Mouse (Mus musculus): ENCODE measurements around the gene Gpm6b. TPM values are rescaled to one million over a fixed set of nuclear protein-coding genes. Genes with fewer than 3 reads are reported as not detected.
A peak's percentile ranks its signal among the peaks of the same experiment; 100 is the strongest.

The Gpm6b gene
- polyA plus RNA-seq, 1 experiment from 2014 or later = 5.2 TPM

GRCm38 (mm10) chrX:166236131-166236530 lies 2.6 kb upstream of the Gpm6b start:
- in situ Hi-C loops (cut with MboI; ENCODE audit: low pct_unique_long_range_greater_than_20kb) = no loop called here
- no peaks in the 10 kb centered on the region for H3K27me3 ChIP-seq
- ChIA-PET POLR2A (no interaction called here), CTCF (interaction anchor here (1.0 to 1.8 kb wide), 4 partner anchors 8 to 118 kb away, joined by 3 to 4 read pairs (median 3); no protein-coding TSS in a partner anchor)
- ATAC-seq = peak; percentile 38
- TF ChIP-seq CTCF (IDR thresholded peaks at IDR 0.05) = no peak
- no peak for DNase-seq (ENCODE audit: low read depth, low spot score)

DNA sequence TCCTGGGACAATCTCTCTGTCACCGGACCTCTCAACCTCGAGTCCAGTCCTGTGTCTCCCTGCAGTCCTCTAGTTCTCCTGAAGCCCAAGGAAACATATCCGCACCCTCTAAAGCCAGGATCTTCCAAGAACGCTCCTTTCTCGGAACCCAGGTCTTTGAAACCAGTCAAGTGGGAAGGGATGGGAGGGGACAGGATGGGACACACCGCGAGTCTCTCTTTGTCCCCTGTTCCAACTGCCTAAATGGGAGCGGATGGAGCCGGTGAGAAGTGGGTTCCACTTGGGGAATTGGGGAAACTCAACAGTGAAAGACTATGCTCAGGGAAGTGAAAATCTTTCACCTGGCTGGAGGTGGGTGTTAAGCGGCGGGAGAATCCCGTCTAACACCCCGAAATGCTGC lies 809 bp downstream of the Gpm6b start:
- no peaks in the 10 kb centered on the region for H3K27me3 ChIP-seq
- no peak for ATAC-seq
- no peak for DNase-seq (ENCODE audit: low read depth, low spot score)
- ChIA-PET CTCF (no interaction called here), POLR2A (no interaction called here)
- in situ Hi-C loops (cut with MboI; ENCODE audit: low pct_unique_long_range_greater_than_20kb) = no loop called here
- no peak for TF ChIP-seq CTCF (IDR thresholded peaks at IDR 0.05)

- DNase-seq (ENCODE audit: low read depth, low spot score) (no peak), ATAC-seq (no peak)
- H3K27me3 ChIP-seq = no peaks in the 10 kb centered on the region
- TF ChIP-seq CTCF (IDR thresholded peaks at IDR 0.05) = no peak
- POLR2A ChIA-PET = no interaction called here
- CTCF ChIA-PET = no interaction called here
- in situ Hi-C loops (cut with MboI; ENCODE audit: low pct_unique_long_range_greater_than_20kb) = loop anchor here (10.0 kb wide), 1 partner anchor 64 kb away; no protein-coding TSS in a partner anchor
Measured at GRCm38 (mm10) chrX:166240751-166241150, 2.0 kb downstream of the Gpm6b start.

DNA sequence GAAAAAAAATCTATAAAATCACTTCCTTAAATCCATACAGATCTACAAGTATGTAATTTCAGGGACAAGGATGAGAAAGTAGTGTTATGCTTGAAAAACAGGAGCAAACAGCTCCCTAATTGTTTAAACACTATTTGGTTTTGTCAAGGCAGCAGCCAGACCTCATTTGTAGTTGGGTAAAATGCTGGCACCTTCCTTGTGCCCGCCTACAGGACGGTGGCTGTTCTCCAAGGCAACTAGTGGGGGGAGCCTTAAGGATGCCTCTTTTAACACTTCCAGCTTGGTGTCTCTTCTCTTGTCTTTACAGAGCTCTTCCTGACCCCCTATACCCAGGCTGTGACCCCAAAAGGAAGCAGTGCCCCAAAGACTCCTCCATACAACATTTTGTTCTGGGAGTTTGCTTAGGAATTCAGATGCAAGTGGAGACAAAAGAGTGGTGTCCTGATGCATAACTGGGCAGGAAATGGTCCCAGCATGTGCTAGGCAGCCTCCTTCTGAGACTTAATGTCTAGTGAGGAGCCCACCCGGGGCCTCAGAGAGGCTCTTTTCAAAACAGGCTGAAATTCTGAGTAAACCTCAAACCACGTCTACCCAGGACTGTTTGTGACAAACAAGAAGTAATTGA lies 4.7 kb downstream of the Gpm6b start:
- in situ Hi-C loops (cut with MboI; ENCODE audit: low pct_unique_long_range_greater_than_20kb) = loop anchor here (10.0 kb wide), 1 partner anchor 61 kb away; no protein-coding TSS in a partner anchor
- ATAC-seq (no peak), DNase-seq (ENCODE audit: low read depth, low spot score) (no peak)
- ChIA-PET POLR2A (no interaction called here), CTCF (interaction anchor here (1.3 to 1.6 kb wide), 2 partner anchors 7 to 16 kb away, joined by 3 read pairs; no protein-coding TSS in a partner anchor)
- H3K27me3 ChIP-seq = peaks cover 4% of the 10 kb centered on the region
- TF ChIP-seq CTCF (IDR thresholded peaks at IDR 0.05) = no peak

- POLR2A ChIA-PET = no interaction called here
- H3K27me3 ChIP-seq = no peaks in the 10 kb centered on the region
- ATAC-seq (no peak), DNase-seq (ENCODE audit: low read depth, low spot score) (no peak)
- in situ Hi-C loops (cut with MboI; ENCODE audit: low pct_unique_long_range_greater_than_20kb) = no loop called here
- no peak for TF ChIP-seq CTCF (IDR thresholded peaks at IDR 0.05)
- CTCF ChIA-PET = no interaction called here
Measured at GRCm38 (mm10) chrX:166271489-166271888, 32.8 kb downstream of the Gpm6b start.

- TF ChIP-seq CTCF (IDR thresholded peaks at IDR 0.05) = no peak
- ChIA-PET CTCF (no interaction called here), POLR2A (no interaction called here)
- ATAC-seq (no peak), DNase-seq (ENCODE audit: low read depth, low spot score) (no peak)
- no peaks in the 10 kb centered on the region for H3K27me3 ChIP-seq
- in situ Hi-C loops (cut with MboI; ENCODE audit: low pct_unique_long_range_greater_than_20kb) = no loop called here
Measured at GRCm38 (mm10) chrX:166272646-166273045, 33.9 kb downstream of the Gpm6b start.

DNA sequence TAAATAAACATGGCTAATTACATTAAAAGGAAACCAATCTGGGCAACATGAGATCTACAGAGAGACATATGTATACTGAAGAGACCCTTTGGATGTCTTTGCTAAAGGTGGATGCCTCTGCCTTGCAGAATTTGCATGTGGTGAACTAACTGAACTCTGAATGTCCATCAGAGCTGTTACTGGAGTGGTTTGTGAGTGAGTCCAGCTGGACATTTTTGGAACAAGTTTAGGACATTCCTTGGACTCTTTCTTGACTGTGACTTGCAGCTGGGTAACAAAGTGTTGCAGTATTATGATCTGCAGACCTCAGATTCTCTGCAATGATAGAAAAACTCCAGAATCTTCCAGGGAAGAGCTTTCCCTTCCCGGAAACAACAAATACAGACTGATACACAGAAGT lies 41.1 kb downstream of the Gpm6b start:
- ATAC-seq (no peak), DNase-seq (ENCODE audit: low read depth, low spot score) (no peak)
- TF ChIP-seq CTCF (IDR thresholded peaks at IDR 0.05) = no peak
- H3K27me3 ChIP-seq = peaks cover 6% of the 10 kb centered on the region
- POLR2A ChIA-PET = no interaction called here
- in situ Hi-C loops (cut with MboI; ENCODE audit: low pct_unique_long_range_greater_than_20kb) = no loop called here
- CTCF ChIA-PET = interaction anchor here (1.0 to 1.5 kb wide), 2 partner anchors 11 to 22 kb away, joined by 3 to 4 read pairs; no protein-coding TSS in a partner anchor

DNA sequence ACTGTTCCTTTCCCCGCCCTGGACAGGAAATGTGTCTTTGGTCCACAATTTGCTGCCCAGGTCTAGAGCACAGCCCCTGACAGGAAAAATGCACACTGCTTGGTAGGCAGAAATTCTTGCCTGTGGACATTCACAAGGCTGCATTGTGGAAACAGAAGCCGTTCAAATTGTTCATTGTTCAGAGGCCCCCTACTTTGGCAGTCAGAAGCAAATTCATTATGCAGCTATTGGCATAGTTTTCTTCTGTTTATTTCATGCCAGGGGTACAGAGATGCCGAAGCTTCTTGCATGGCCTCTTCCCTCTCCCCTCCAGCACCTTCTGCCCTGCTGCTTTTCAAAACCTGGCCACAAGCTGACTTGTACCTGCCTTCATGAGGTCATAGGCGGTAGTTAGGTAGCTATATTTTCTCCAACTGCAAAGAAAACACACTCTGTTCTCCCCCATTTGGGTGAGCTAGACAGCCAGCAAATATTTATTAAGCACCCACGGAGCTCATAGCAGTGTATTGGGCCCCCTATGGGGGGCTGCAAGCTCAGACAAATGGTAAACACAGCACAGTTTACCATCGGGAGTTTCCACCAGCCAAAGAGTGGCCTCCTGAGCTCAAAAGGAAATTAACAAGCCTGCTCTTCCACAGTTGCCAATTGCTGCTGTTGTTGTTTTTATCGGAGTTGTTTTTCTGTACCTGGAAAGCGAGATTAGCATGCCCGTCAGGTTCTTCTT lies 48.2 kb downstream of the Gpm6b start:
- DNase-seq (ENCODE audit: low read depth, low spot score) (no peak), ATAC-seq (no peak)
- H3K27me3 ChIP-seq = peaks cover 6% of the 10 kb centered on the region
- CTCF ChIA-PET = no interaction called here
- in situ Hi-C loops (cut with MboI; ENCODE audit: low pct_unique_long_range_greater_than_20kb) = no loop called here
- no peak for TF ChIP-seq CTCF (IDR thresholded peaks at IDR 0.05)
- POLR2A ChIA-PET = no interaction called here

DNA sequence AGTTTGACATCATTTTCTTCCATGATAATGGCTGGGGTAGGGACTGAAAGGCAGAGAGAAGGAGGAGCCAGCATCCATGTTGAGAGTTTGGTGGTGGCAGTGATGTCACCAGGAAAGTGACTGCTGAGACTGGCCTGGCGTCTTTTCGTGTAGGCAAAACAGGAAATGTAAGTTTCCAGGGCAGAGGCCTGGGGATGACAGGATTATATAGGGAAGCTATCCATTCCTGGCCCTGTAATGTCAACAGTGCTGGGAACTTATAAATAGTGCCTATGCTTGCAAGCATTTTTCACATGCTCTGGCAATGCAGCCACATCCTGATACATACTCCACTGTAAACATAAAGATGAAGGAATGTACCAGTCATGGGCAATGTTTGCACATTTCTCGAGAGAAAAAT lies 52.6 kb downstream of the Gpm6b start:
- ATAC-seq (no peak), DNase-seq (ENCODE audit: low read depth, low spot score) (no peak)
- in situ Hi-C loops (cut with MboI; ENCODE audit: low pct_unique_long_range_greater_than_20kb) = no loop called here
- ChIA-PET POLR2A (no interaction called here), CTCF (interaction anchor here (0.8 to 1.4 kb wide), 2 partner anchors 8 to 10 kb away, joined by 3 read pairs; no protein-coding TSS in a partner anchor)
- TF ChIP-seq CTCF (IDR thresholded peaks at IDR 0.05) = no peak
- peaks cover 4% of the 10 kb centered on the region for H3K27me3 ChIP-seq

GRCm38 (mm10) chrX:166293465-166293864 lies 54.8 kb downstream of the Gpm6b start:
- no peak for ATAC-seq
- POLR2A ChIA-PET = no interaction called here
- no peak for DNase-seq (ENCODE audit: low read depth, low spot score)
- H3K27me3 ChIP-seq = peaks cover 4% of the 10 kb centered on the region
- in situ Hi-C loops (cut with MboI; ENCODE audit: low pct_unique_long_range_greater_than_20kb) = no loop called here
- CTCF ChIA-PET = interaction anchor here (1.0 kb wide), 1 partner anchor 35 kb away, joined by 3 read pairs; no protein-coding TSS in a partner anchor
- TF ChIP-seq CTCF (IDR thresholded peaks at IDR 0.05) = peak; percentile 36

GRCm38 (mm10) chrX:166302791-166303190 lies 64.1 kb downstream of the Gpm6b start:
- POLR2A ChIA-PET = no interaction called here
- CTCF ChIA-PET = interaction anchor here (0.9 to 1.2 kb wide), 2 partner anchors 10 to 23 kb away, joined by 3 to 5 read pairs; no protein-coding TSS in a partner anchor
- in situ Hi-C loops (cut with MboI; ENCODE audit: low pct_unique_long_range_greater_than_20kb) = loop anchor here (10.0 kb wide), 1 partner anchor 58 kb away; no protein-coding TSS in a partner anchor
- DNase-seq (ENCODE audit: low read depth, low spot score) = peak; percentile 68
- H3K27me3 ChIP-seq = no peaks in the 10 kb centered on the region
- TF ChIP-seq CTCF (IDR thresholded peaks at IDR 0.05) = no peak
- peak; percentile 33 for ATAC-seq
